Mouse (Mus musculus): ENCODE data around the gene Klf11. TPM values are rescaled to one million over a fixed set of nuclear protein-coding genes. Genes with fewer than 3 reads are reported as not detected.

The Klf11 gene
- polyA plus RNA-seq, 1 experiment from 2014 or later, result 15.4 TPM

DNA sequence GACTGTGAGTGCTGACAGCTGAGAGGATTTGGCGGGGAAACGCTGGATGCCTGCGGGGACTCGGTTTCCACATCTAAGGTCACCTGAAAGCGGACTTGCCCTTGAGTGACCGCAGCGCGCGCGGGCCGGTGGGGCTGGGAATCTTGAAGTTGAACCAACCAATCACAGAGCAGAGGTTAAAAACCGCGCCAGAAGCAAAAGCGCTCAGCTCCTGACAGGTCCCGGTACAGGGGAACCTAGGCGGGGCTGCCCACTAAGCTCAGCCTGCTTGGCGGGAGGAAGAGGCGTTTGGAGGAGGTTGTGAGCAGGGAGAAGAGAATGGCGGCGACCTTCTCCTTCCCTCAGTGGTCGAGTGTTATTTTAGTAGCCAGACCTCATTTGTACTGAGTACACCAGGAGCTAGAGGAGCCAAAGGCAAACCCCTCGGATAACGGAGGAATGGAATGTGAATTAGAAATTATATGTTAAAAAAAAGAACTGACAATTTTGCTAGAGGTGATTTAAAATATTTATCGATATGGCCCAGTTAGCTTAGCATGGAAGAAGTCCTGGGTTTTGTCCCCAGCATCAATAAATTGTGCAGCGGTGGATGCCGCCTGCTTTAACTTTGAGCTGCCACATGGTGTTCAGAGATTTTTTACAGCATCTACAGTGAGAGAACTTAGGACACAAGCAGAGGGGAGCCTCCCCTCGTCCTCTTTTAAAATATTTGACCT lies 55.8 kb downstream of the Klf11 start:
- H3K27me3 ChIP-seq (ENCODE audit: insufficient read depth, low read length), result no peaks in the 10 kb centered on the region
- 1% methylated on average over 27 of the region's 27 CpGs for WGBS
- H3K4me2 ChIP-seq (ENCODE audit: low read length), result peak overlapping the region; percentile 84
- 0 out of 2 replicates have a peak, but pooled peaks cover 8% of the 10 kb centered on the region for H3K4me1 ChIP-seq (replicated peaks; ENCODE audit: insufficient read depth, low read length)
- DNase-seq (ENCODE audit: low spot score) (peak; percentile 63), ATAC-seq (replicated peaks; ENCODE audit: low FRiP score, low read depth) (0 out of 2 replicates have a peak, but pooled peaks have one; percentile 2)
- H3K9me3 ChIP-seq (replicated peaks; ENCODE audit: low read length), result no peaks in the 10 kb centered on the region
- TF ChIP-seq CTCF (IDR thresholded peaks at IDR 0.05; ENCODE audit: low read depth), result no peak
- H3K36me3 ChIP-seq (ENCODE audit: insufficient read depth, low read length), result peaks cover 2% of the 10 kb centered on the region; the same call in 1 of the 2 replicates
- H3K27ac ChIP-seq, result 0 out of 2 replicates have a peak overlapping the region, but pooled peaks have one; percentile 13
- peak overlapping the region; percentile 68 for H3K4me3 ChIP-seq (replicated peaks; ENCODE audit: low read depth, low read length)
- H3K9ac ChIP-seq (ENCODE audit: low read depth, low read length), result peak overlapping the region; percentile 57; the same call in 1 of the 2 replicates

DNA sequence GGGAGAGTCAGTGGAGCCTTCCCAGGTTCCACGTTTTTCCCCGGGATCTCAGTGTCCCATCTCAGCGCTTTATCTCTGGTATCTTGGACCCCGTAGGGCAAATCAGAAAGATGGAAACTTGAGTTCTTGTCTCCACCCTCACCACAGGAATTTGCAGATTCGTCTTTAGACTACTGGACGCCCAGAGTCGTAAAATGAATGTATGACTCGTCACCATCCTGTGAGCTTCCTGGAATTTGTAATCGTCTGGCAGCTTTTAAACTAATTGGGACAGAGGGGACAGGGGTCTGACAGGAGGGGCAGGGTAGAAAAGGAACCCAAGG lies 56.4 kb downstream of the Klf11 start:
- Histone ChIP-seq H3K27me3 (ENCODE audit: insufficient read depth, low read length) (no peaks in the 10 kb centered on the region), H3K9me3 (replicated peaks; ENCODE audit: low read length) (no peaks in the 10 kb centered on the region), H3K9ac (ENCODE audit: low read depth, low read length) (peak overlapping the region; percentile 57; the same call in 1 of the 2 replicates), H3K36me3 (ENCODE audit: insufficient read depth, low read length) (peaks cover 8% of the 10 kb centered on the region; the same call in 1 of the 2 replicates), H3K4me1 (replicated peaks; ENCODE audit: insufficient read depth, low read length) (0 out of 2 replicates have a peak, but pooled peaks cover 8% of the 10 kb centered on the region), H3K4me3 (replicated peaks; ENCODE audit: low read depth, low read length) (peak overlapping the region; percentile 68), H3K4me2 (ENCODE audit: low read length) (peak overlapping the region; percentile 84), H3K27ac (0 out of 2 replicates have a peak overlapping the region, but pooled peaks have one; percentile 13)
- ATAC-seq (replicated peaks; ENCODE audit: low FRiP score, low read depth) (0 out of 2 replicates have a peak, but pooled peaks have one; percentile 3), DNase-seq (ENCODE audit: low spot score) (peak; percentile 67)
- no peak for TF ChIP-seq CTCF (IDR thresholded peaks at IDR 0.05; ENCODE audit: low read depth)
- 1% methylated on average over 9 of the region's 9 CpGs for WGBS

DNA sequence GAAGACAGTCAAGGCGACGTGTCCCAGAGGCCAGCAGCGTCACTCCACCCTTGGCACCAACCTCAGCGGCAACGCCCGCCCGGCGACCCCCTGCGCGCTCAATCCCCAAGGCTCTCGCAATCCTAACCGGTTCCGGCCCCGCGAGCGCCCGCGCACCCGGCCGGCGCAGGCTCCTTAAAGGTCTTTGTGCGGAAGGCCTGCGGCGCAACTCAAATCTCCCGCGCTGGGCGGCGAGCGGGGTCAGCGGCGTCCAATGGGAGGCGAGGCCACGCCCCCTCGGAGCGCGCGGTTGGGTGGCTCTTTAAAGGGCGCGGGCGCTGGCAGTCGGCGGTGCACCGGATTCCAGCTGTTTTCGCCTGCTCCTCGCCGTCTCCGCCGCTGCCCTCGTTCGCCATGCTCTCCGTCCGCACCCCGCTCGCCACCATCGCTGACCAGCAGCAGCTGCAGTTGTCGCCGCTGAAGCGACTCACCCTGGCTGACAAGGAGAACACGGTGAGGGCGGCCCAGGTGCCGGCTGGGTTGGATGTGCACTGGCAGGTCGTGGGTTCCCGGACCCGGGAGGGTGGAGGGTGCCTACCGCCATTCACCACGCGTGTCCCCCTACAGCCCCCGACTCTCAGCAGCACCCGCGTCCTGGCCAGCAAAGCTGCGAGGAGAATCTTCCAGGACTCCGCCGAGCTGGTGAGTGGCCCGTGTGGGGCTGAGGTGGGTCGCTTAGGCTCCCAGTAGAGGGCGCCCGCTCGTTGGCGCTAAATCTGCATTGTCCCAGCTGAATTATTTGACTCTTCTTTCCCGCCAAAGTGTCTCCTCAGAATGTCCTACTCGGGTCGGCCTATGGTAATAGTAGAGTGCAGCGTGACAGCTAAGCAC lies 57.1 kb downstream of the Klf11 start, which contains the start of gene Rrm2:
TSS of gene Rrm2 (plus strand) at position 288 of the 870 bp plus-strand sequence.
- H3K27me3 ChIP-seq (ENCODE audit: insufficient read depth, low read length), result no peaks in the 10 kb centered on the region
- H3K9ac ChIP-seq (ENCODE audit: low read depth, low read length), result peak within 1 kb of the TSS; percentile 57
- ATAC-seq (replicated peaks; ENCODE audit: low FRiP score, low read depth), result peak; percentile 86
- peak within 1 kb of the TSS; percentile 68 for H3K4me3 ChIP-seq (replicated peaks; ENCODE audit: low read depth, low read length)
- H3K9me3 ChIP-seq (replicated peaks; ENCODE audit: low read length), result no peaks in the 10 kb centered on the region
- DNase-seq (ENCODE audit: low spot score), result peak; percentile 95
- TF ChIP-seq CTCF (IDR thresholded peaks at IDR 0.05; ENCODE audit: low read depth), result peak; percentile 82
- H3K4me2 ChIP-seq (ENCODE audit: low read length), result peak within 1 kb of the TSS; percentile 84
- H3K27ac ChIP-seq, result peak within 1 kb of the TSS; percentile 52
- peaks cover 10% of the 10 kb centered on the region; the same call in 1 of the 2 replicates for H3K36me3 ChIP-seq (ENCODE audit: insufficient read depth, low read length)
- 0 out of 2 replicates have a peak, but pooled peaks cover 8% of the 10 kb centered on the region for H3K4me1 ChIP-seq (replicated peaks; ENCODE audit: insufficient read depth, low read length)
- WGBS, result under 1% methylated on average over 82 of the region's 83 CpGs

GRCm38 (mm10) chr12:24708824-24709218 lies 57.7 kb downstream of the Klf11 start:
- Histone ChIP-seq H3K36me3 (ENCODE audit: insufficient read depth, low read length) (peaks cover 10% of the 10 kb centered on the region; the same call in 1 of the 2 replicates), H3K4me2 (ENCODE audit: low read length) (peak overlapping the region; percentile 84), H3K9ac (ENCODE audit: low read depth, low read length) (peak overlapping the region; percentile 57), H3K27ac (peak overlapping the region; percentile 52; the same call in 1 of the 2 replicates), H3K9me3 (replicated peaks; ENCODE audit: low read length) (no peaks in the 10 kb centered on the region), H3K4me3 (replicated peaks; ENCODE audit: low read depth, low read length) (peak overlapping the region; percentile 68), H3K4me1 (replicated peaks; ENCODE audit: insufficient read depth, low read length) (0 out of 2 replicates have a peak, but pooled peaks cover 8% of the 10 kb centered on the region), H3K27me3 (ENCODE audit: insufficient read depth, low read length) (no peaks in the 10 kb centered on the region)
- ATAC-seq (replicated peaks; ENCODE audit: low FRiP score, low read depth), result no peak; the same call in 1 of the 2 replicates
- no peak for TF ChIP-seq CTCF (IDR thresholded peaks at IDR 0.05; ENCODE audit: low read depth)
- WGBS, result under 1% methylated on average over 17 of the region's 17 CpGs
- no peak for DNase-seq (ENCODE audit: low spot score)

GRCm38 (mm10) chr12:24709409-24709808 lies 58.3 kb downstream of the Klf11 start:
- 0 out of 2 replicates have a peak, but pooled peaks cover 8% of the 10 kb centered on the region for H3K4me1 ChIP-seq (replicated peaks; ENCODE audit: insufficient read depth, low read length)
- no peak for DNase-seq (ENCODE audit: low spot score)
- H3K4me2 ChIP-seq (ENCODE audit: low read length), result peak overlapping the region; percentile 84
- no peak for TF ChIP-seq CTCF (IDR thresholded peaks at IDR 0.05; ENCODE audit: low read depth)
- no peak for ATAC-seq (replicated peaks; ENCODE audit: low FRiP score, low read depth)
- peaks cover 10% of the 10 kb centered on the region; the same call in 1 of the 2 replicates for H3K36me3 ChIP-seq (ENCODE audit: insufficient read depth, low read length)
- peak overlapping the region; percentile 57; the same call in 1 of the 2 replicates for H3K9ac ChIP-seq (ENCODE audit: low read depth, low read length)
- no peaks in the 10 kb centered on the region for H3K27me3 ChIP-seq (ENCODE audit: insufficient read depth, low read length)
- H3K4me3 ChIP-seq (replicated peaks; ENCODE audit: low read depth, low read length), result peak overlapping the region; percentile 68
- 7% methylated on average over 6 of the region's 6 CpGs for WGBS
- no peaks in the 10 kb centered on the region for H3K9me3 ChIP-seq (replicated peaks; ENCODE audit: low read length)
- peak overlapping the region; percentile 20; the same call in 1 of the 2 replicates for H3K27ac ChIP-seq

Data from kidney, postnatal 0 days (tissue).